Mouse (Mus musculus): ENCODE measurements around the gene Gspt1. TPM values are rescaled to one million over a fixed set of nuclear protein-coding genes. Genes with fewer than 3 reads are reported as not detected.
A peak's percentile ranks its signal among the peaks of the same experiment; 100 is the strongest.
"Not testable (repeated sequence)": the region's sequence is repeated elsewhere in the genome, so short reads cannot be mapped to it uniquely, and the experiment has no call there.

Gspt1 gene
- 35.3 and 38.5 TPM in 2 replicates for polyA plus RNA-seq (2015; fragmentation: Nextera tagmentation; extraction: Ambion mirVana)

DNA sequence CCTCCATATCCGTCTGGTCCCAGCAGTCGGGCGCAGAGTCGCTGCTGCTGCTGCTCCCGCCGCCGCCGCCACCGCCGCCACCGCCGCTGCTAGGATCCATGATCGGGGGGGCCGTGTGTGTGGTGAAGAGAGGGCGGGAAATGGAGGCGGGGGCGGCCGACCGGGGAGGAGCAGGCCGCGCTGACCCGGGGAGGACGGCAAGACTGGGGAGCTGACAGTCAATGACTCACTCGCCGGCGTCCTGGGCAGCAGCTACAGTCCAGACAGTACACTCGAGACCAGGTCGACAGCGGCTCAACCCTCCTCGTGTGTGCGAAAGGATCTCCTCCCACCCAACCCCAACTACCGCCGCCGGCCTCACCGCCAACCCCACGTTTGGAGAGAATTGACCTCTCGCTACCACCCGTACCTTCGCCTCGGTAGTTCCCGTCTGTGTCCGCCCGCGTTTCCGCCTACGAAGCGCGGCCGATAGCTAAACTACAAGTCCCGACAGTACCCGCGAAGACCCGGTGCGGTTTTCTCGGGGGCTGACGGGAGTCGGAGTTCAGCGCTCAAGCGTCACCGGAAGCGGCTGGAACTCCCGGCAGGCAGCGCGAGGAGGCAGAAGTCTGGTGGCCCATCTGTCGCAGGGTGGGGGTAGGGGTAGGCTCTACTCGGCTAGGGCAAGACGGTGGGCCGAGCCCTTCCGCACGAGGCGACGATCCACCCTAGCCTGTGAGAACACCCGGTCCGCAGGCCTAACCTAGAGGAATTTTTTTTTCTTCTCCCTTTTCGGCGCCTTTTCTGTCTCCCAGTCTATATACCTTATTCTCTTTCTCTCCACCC, at the start of gene Gspt1:
Gene Gspt1, minus strand, starts transcription at position 428 of the 825 bp plus-strand sequence.
- ATAC-seq (ENCODE audit: insufficient read depth) = peak; percentile 95
- under 1% methylated on average over 72 of the region's 76 CpGs for WGBS (ENCODE audit: insufficient replicate concordance)
- Histone ChIP-seq H3K9me3 (replicated peaks) (no peaks in the 10 kb centered on the region), H3K4me3 (replicated peaks) (peak within 1 kb of the TSS; percentile 96), H3K27ac (replicated peaks) (peak within 1 kb of the TSS; percentile 91), H3K4me1 (replicated peaks) (peaks cover 20% of the 10 kb centered on the region), H3K9ac (peak within 1 kb of the TSS; percentile 94), H3K27me3 (no peaks in the 10 kb centered on the region), H3K4me2 (peak within 1 kb of the TSS; percentile 92), H3K36me3 (replicated peaks) (peaks cover 7% of the 10 kb centered on the region; the same call in 1 of the 2 replicates)

DNA sequence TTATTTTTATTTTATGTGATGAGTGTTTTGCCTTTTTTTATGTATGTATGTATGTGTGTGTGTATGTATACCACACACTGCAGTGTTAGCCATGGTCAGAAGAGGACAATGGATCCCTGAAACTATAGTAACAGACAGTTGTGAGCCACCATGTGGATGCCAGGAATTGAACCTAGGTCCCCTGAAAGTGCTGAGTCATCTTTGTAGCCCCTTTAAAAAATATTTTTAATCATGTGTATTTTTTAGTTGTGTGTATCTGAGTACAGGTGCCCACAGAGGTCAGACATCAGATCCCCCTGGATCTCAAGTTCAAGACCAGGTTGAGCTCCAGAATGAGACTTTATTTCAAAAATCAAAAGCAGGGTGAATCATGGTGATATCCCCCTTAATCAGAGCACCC, 49.6 kb upstream of the Gspt1 start:
- Histone ChIP-seq H3K27me3 (no peaks in the 10 kb centered on the region), H3K4me2 (no peak overlapping the region), H3K9me3 (replicated peaks) (no peaks in the 10 kb centered on the region), H3K9ac (no peak overlapping the region), H3K36me3 (replicated peaks) (no peaks in the 10 kb centered on the region), H3K27ac (replicated peaks) (no peak overlapping the region), H3K4me1 (replicated peaks) (no peaks in the 10 kb centered on the region), H3K4me3 (replicated peaks) (no peak overlapping the region)
- no peak for ATAC-seq (ENCODE audit: insufficient read depth)

DNA sequence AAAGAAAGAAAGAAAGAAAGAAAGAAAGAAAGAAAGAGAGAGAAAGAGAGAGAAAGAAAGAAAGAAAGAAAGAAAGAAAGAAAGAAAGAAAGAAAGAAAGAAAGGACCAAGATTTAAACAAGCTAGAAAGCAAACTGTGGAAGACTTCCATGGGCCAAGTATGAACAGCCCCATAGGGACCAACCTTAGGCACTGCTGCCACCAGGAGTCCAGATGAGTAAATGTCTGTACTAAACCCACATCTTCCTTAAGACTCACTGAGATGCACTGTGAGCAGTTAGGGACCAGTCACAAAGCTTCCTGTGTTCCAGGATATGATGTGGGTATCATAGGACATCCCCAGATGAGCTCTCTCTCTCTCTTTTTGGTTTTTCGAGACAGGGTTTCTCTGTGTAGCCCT, 43.6 kb upstream of the Gspt1 start:
- H3K27ac ChIP-seq (replicated peaks); H3K27me3 ChIP-seq; H3K36me3 ChIP-seq (replicated peaks); H3K4me3 ChIP-seq (replicated peaks); ATAC-seq (ENCODE audit: insufficient read depth); H3K9ac ChIP-seq; H3K9me3 ChIP-seq (replicated peaks); H3K4me2 ChIP-seq; H3K4me1 ChIP-seq (replicated peaks): not testable (repeated sequence)
- 55% methylated on average over 1 of the region's 1 CpGs for WGBS (ENCODE audit: insufficient replicate concordance)

DNA sequence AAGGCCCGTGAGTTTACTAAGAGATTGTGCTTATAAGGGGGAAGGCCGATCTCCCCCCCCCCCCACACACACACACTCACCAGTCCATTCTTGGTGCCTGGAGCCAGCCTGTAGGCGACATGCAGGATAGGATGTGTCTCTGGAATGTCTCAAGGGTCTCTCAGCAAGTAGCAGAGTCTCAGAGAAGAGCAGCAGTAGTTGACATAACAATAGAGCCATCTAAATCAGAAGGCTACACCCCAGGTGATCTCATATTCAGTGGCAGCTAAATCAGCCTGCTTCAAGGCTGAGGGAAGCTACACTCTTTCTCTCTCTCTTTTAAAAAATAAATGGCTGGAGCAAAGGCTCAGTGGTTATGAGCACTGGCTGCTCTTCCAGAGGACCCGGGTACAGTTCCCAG, 41.5 kb upstream of the Gspt1 start:
- H3K27ac ChIP-seq (replicated peaks); H3K4me3 ChIP-seq (replicated peaks); ATAC-seq (ENCODE audit: insufficient read depth); H3K36me3 ChIP-seq (replicated peaks); H3K27me3 ChIP-seq; H3K9me3 ChIP-seq (replicated peaks); H3K4me1 ChIP-seq (replicated peaks); H3K9ac ChIP-seq; H3K4me2 ChIP-seq: not testable (repeated sequence)
- 64% methylated on average over 4 of the region's 4 CpGs for WGBS (ENCODE audit: insufficient replicate concordance)

DNA sequence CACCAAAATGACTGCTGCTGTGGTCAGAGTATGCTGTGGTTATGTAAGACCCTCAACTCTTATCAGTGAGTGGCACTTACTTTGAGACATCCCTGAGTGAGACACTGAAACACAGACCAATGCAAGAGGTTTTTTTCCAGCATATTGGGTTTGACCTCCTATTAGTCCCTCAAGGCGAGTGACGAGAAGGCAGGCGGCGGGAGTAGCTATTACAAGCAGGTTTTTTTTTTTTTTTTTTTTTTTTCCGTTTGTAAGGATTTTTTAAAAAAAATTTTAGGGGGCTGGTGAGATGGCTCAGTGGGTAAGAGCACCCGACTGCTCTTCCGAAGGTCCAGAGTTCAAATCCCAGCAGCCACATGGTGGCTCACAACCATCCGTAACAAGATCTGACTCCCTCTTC, 34.7 kb upstream of the Gspt1 start:
- not testable (repeated sequence) for H3K36me3 ChIP-seq (replicated peaks); H3K4me2 ChIP-seq; H3K27me3 ChIP-seq; H3K4me1 ChIP-seq (replicated peaks); H3K4me3 ChIP-seq (replicated peaks); H3K27ac ChIP-seq (replicated peaks); ATAC-seq (ENCODE audit: insufficient read depth); H3K9ac ChIP-seq; H3K9me3 ChIP-seq (replicated peaks)
- 86% methylated on average over 8 of the region's 8 CpGs for WGBS (ENCODE audit: insufficient replicate concordance)

DNA sequence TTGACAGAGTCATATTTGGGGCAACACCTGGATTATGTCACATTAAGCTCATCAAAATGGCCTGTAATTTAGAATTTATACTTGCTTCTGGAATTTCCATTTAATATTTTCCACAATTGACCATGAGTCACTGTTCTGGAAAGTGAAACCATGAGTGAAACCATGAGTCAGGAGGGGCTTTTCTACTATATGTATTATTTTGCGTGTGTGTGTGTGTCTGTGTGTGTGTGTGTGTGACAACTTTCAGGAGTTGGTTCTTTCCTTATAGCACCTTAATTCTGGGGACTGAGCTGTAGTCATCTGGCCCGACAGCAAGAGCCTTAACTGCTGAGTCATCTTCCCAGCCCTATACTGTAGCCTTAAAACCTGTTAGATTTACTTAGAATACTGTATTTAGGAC, 31.8 kb upstream of the Gspt1 start:
- no peak overlapping the region for H3K27ac ChIP-seq (replicated peaks)
- H3K36me3 ChIP-seq (replicated peaks) = no peaks in the 10 kb centered on the region
- ATAC-seq (ENCODE audit: insufficient read depth) = no peak
- H3K9ac ChIP-seq = no peak overlapping the region
- no peaks in the 10 kb centered on the region for H3K27me3 ChIP-seq
- peaks cover 5% of the 10 kb centered on the region; the same call in 1 of the 2 replicates for H3K4me1 ChIP-seq (replicated peaks)
- H3K9me3 ChIP-seq (replicated peaks) = no peaks in the 10 kb centered on the region
- WGBS (ENCODE audit: insufficient replicate concordance) = 51% methylated on average over 2 of the region's 2 CpGs
- no peak overlapping the region for H3K4me2 ChIP-seq
- no peak overlapping the region for H3K4me3 ChIP-seq (replicated peaks)

DNA sequence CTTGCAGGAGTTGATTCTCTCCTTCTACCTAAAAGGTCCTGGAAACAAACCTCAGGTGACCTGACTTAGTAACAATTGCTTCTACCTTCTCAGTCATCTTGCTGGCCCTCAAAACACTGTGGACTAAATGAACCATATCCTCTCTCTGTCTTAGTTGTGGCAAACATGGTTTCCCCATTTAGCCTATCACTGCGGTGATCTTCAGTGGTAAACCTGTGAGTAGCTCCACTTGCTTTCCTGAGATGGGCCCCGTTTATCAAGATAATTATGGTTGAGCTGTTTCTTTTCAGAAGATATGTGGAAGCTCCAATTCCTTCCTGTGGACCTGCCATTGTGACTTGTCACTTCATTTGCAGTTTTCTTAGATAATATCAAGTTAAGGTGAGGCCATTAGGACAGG, 30.8 kb upstream of the Gspt1 start:
- no peak for ATAC-seq (ENCODE audit: insufficient read depth)
- Histone ChIP-seq H3K4me2 (no peak overlapping the region), H3K27me3 (no peaks in the 10 kb centered on the region), H3K4me3 (replicated peaks) (no peak overlapping the region), H3K9ac (no peak overlapping the region), H3K9me3 (replicated peaks) (no peaks in the 10 kb centered on the region), H3K36me3 (replicated peaks) (no peaks in the 10 kb centered on the region), H3K4me1 (replicated peaks) (peaks cover 5% of the 10 kb centered on the region; the same call in 1 of the 2 replicates), H3K27ac (replicated peaks) (no peak overlapping the region)
- 22% methylated on average over 2 of the region's 2 CpGs for WGBS (ENCODE audit: insufficient replicate concordance)

DNA sequence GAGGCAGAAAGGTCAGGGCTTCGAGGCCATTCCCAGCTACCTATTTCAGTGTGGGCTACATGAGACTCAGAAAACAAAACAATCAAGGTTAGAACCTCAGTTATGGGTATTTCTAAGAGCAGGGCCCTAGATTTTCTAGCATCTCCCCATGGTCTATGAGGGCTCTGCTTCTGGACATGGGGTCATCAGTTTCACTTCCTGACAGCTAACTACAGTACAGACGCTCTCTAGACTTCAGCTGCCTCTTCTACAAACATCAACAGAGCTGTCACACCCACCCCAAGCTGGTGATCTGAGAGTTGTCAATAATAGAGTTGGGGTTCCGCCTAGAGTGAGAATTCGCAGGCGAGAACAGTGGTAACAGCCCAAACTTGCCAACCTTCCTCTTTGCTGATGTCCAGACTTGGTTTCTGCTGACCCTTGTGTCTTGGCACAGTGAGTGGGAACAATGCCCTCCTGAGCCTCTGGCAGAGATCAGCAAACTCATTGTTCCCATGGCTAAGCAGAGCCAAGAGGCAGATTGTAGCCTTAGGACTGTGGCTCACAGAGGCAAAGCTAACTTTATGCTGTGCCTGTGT, 28.6 kb upstream of the Gspt1 start:
- no peak overlapping the region for H3K27ac ChIP-seq (replicated peaks)
- no peak overlapping the region for H3K9ac ChIP-seq
- no peak overlapping the region for H3K4me2 ChIP-seq
- no peaks in the 10 kb centered on the region for H3K9me3 ChIP-seq (replicated peaks)
- no peaks in the 10 kb centered on the region for H3K27me3 ChIP-seq
- 63% methylated on average over 5 of the region's 5 CpGs for WGBS (ENCODE audit: insufficient replicate concordance)
- H3K36me3 ChIP-seq (replicated peaks) = no peaks in the 10 kb centered on the region
- H3K4me1 ChIP-seq (replicated peaks) = peaks cover 5% of the 10 kb centered on the region; the same call in 1 of the 2 replicates
- no peak overlapping the region for H3K4me3 ChIP-seq (replicated peaks)
- ATAC-seq (ENCODE audit: insufficient read depth) = no peak

DNA sequence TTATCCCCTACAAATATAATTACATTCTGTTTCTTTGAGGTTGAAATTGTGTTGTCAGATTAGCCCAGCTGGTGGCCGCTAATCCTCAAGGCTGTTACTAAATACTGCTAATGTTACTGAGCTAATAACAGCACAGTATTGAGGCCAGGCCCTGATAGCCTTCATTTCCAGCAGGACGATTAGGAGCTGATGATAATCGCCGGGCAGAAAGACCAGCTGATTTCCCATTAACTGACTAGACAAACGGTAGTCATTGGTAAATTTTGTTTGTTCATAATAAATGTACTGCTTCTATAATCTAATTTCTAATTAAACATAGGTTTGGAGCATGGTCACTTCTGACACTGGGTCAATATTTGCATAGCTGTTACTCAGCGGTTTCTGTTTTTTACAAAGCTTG, 24.7 kb upstream of the Gspt1 start:
- H3K4me3 ChIP-seq (replicated peaks) = no peak overlapping the region
- WGBS (ENCODE audit: insufficient replicate concordance) = 50% methylated on average over 6 of the region's 6 CpGs
- H3K4me2 ChIP-seq = no peak overlapping the region
- no peaks in the 10 kb centered on the region for H3K4me1 ChIP-seq (replicated peaks)
- H3K36me3 ChIP-seq (replicated peaks) = no peaks in the 10 kb centered on the region
- H3K9me3 ChIP-seq (replicated peaks) = no peaks in the 10 kb centered on the region
- no peak overlapping the region for H3K9ac ChIP-seq
- H3K27ac ChIP-seq (replicated peaks) = no peak overlapping the region
- H3K27me3 ChIP-seq = no peaks in the 10 kb centered on the region
- no peak for ATAC-seq (ENCODE audit: insufficient read depth)

DNA sequence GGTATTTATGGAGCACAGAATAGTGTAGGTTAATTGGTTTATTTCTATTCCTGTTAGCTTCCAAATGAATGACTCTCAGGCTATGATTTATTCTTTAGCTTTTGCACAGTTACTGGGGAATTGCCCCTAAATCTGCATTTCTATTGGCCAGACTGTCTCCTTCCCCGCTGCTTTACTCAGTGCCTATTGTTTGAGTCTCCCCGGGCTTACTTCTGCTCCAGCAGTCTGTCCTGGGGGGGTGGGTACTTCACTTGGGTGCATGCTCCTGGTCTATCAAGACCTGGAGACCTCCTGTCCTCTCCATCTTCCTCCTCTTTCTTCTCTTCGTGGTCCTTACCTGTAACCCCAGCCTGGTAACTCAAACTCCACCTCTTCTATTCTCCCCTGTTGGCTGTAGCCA, 22.8 kb upstream of the Gspt1 start:
- Histone ChIP-seq H3K36me3 (replicated peaks) (no peaks in the 10 kb centered on the region), H3K4me2 (no peak overlapping the region), H3K9me3 (replicated peaks) (no peaks in the 10 kb centered on the region), H3K4me1 (replicated peaks) (no peaks in the 10 kb centered on the region), H3K4me3 (replicated peaks) (no peak overlapping the region), H3K27me3 (no peaks in the 10 kb centered on the region), H3K9ac (no peak overlapping the region), H3K27ac (replicated peaks) (no peak overlapping the region)
- 58% methylated on average over 3 of the region's 3 CpGs for WGBS (ENCODE audit: insufficient replicate concordance)
- no peak for ATAC-seq (ENCODE audit: insufficient read depth)

DNA sequence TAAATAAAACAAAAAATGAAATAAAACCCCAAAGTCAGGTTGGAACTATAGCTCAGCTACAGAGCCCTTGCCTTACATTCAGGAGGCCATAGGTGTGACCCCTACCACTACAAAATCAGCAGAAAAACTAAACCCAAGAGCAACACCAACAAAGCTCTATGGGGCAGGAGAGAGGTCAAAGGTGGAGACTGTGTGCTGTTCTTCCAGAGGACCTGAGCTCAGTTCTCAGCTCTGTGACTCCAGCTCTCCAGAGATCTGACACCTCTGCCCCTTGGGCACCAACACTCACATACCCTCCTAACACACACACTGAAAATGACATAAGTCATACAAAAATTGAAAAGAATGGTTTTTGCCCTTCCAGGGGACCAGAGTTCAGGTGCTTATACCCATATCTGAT, 16.9 kb upstream of the Gspt1 start:
- no peaks in the 10 kb centered on the region for H3K9me3 ChIP-seq (replicated peaks)
- H3K27ac ChIP-seq (replicated peaks) = peak overlapping the region; percentile 88
- peaks cover 22% of the 10 kb centered on the region for H3K4me1 ChIP-seq (replicated peaks)
- ATAC-seq (ENCODE audit: insufficient read depth) = peak; percentile 55
- H3K4me3 ChIP-seq (replicated peaks) = no peak overlapping the region
- no peaks in the 10 kb centered on the region for H3K36me3 ChIP-seq (replicated peaks)
- H3K9ac ChIP-seq = 0 out of 2 replicates have a peak overlapping the region, but pooled peaks have one; percentile 0
- peak overlapping the region; percentile 37 for H3K4me2 ChIP-seq
- H3K27me3 ChIP-seq = no peaks in the 10 kb centered on the region

All from liver, embryonic 15.5 days (tissue).